Mouse (Mus musculus): ENCODE measurements at regions not wholly inside any gene's neighbourhood (a gene's known extent, or its start where the extent isn't known, plus 50 kb on each side); places are given as distances from the start of the nearest gene placed in this dataset.

DNA sequence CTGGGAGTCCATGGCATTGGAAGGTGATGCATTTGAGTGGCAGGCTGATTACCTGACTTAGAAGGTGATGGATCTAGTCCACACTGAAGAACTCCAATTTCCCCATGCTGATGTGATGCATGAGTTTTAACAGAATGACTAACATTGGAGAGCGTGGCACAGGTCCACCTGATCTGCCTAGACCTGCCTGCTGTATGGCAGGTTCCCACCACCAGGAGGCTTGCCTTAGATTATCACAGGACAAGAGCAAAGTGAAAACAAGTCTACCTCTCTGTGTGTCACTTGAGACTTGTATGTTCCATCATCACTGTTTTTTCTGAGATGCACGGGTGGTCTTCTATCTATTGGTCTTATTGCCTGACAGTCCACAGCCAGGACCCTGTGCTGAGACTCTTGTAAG, 478.3 kb downstream of the Bnc2 start:
- no peaks in the 10 kb centered on the region for H3K9me3 ChIP-seq (replicated peaks)
- H3K4me2 ChIP-seq (replicated peaks), result no peak overlapping the region
- WGBS, result 86% methylated on average over 2 of the region's 2 CpGs
- no peak overlapping the region for H3K9ac ChIP-seq
- H3K27me3 ChIP-seq, result peaks cover 7% of the 10 kb centered on the region; the same call in 1 of the 2 replicates
- no peaks in the 10 kb centered on the region for H3K36me3 ChIP-seq
- no peak overlapping the region for H3K4me3 ChIP-seq
- no peak overlapping the region for H3K27ac ChIP-seq
- peaks cover 17% of the 10 kb centered on the region for H3K4me1 ChIP-seq
- no peak for ATAC-seq (ENCODE audit: low FRiP score)

DNA sequence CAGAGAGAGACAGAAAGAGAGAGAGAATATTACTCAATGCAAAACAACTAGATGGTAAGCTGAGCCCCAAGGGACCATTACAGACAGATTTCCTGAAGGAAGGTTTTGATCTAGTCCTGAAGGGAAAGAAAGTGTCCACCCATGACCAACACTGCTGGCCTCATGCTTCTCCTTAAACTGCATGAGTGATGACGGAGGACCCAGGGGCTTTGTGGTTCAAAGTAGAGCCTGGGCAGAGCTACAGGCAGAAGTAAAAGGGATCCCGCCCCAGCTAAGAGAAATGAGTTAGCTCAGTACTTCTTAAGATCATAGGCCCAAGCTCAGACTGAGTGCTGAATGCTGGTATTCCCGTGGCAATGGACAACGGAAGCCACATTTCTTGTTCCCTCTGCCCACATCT, 476.9 kb downstream of the Bnc2 start:
- Histone ChIP-seq H3K4me3 (no peak overlapping the region), H3K9ac (no peak overlapping the region), H3K27me3 (peaks cover 7% of the 10 kb centered on the region; the same call in 1 of the 2 replicates), H3K4me2 (replicated peaks) (no peak overlapping the region), H3K9me3 (replicated peaks) (no peaks in the 10 kb centered on the region), H3K27ac (no peak overlapping the region), H3K4me1 (peaks cover 30% of the 10 kb centered on the region), H3K36me3 (no peaks in the 10 kb centered on the region)
- 91% methylated on average over 4 of the region's 4 CpGs for WGBS
- ATAC-seq (ENCODE audit: low FRiP score), result no peak

DNA sequence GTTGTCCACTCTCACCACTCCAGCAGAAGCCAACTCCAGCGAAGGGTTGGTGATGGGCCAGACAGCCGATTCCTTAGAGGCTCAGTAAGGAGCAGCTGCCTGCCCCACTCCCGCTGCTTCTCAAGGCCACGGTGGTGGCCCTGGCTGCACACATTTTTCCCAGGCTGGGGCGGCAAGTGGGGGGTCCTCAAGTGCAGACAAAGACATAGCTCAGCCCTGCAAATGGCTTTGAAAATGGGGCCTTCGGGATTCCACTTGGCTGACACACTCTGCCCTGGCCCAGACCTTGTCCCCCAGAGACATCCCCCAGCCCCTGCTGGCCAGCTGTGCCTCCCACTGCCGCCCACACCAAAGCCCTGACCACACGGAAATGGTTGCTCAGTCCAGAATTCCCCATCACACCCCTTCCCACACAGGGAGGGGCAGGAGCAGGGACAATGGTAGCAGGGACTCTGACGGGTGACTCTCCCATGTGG, 475.9 kb downstream of the Bnc2 start:
- no peak overlapping the region for H3K4me3 ChIP-seq
- H3K9ac ChIP-seq, result no peak overlapping the region
- no peak overlapping the region for H3K27ac ChIP-seq
- 33% methylated on average over 9 of the region's 9 CpGs for WGBS
- peak; percentile 20; the same call in 1 of the 2 replicates for ATAC-seq (ENCODE audit: low FRiP score)
- H3K27me3 ChIP-seq, result peaks cover 7% of the 10 kb centered on the region; the same call in 1 of the 2 replicates
- peaks cover 33% of the 10 kb centered on the region for H3K4me1 ChIP-seq
- H3K36me3 ChIP-seq, result no peaks in the 10 kb centered on the region
- H3K4me2 ChIP-seq (replicated peaks), result no peak overlapping the region
- H3K9me3 ChIP-seq (replicated peaks), result no peaks in the 10 kb centered on the region

DNA sequence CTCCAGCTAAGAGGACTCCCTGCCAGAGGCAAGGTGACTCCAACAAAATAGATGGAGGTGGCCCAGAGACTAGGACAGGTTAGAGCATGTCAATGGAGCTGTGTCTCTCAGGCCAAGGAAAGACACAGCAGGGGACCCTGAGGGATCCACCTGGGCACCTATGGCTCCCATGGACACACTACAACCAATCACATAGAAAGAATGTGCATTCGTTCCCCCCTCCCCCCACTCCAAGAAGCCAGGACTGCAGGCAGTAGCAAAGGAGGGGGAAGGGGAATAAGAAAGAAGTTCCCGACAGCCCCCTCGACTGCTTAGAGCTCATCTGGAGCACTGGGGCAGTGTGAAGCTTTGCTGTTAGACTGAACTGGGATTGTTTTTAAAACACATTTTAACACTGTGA, 474.1 kb downstream of the Bnc2 start:
- Histone ChIP-seq H3K4me2 (replicated peaks) (no peak overlapping the region), H3K27me3 (peaks cover 12% of the 10 kb centered on the region; the same call in 1 of the 2 replicates), H3K4me1 (peaks cover 33% of the 10 kb centered on the region), H3K9me3 (replicated peaks) (no peaks in the 10 kb centered on the region), H3K36me3 (no peaks in the 10 kb centered on the region), H3K9ac (no peak overlapping the region), H3K4me3 (no peak overlapping the region), H3K27ac (no peak overlapping the region)
- ATAC-seq (ENCODE audit: low FRiP score), result no peak
- 45% methylated on average over 3 of the region's 3 CpGs for WGBS

DNA sequence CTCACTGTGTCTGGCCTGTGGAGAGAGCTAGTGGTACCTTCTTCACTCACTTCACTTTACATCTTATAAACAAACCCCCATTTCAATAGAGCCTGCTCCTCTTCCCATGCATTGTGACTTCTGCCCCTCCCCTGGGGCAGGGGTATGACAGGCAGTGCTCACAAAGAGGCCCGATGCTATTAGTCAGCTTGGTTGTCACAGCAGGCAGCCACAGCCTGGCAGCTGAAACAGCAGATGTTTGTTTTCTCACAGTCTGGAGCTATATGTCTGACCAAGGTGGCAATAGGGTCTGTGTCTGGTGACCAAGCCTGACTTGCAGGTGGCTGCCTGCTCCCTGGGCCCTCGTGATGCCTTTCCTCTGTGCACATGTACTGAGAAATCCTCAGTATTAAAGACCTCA, 472.8 kb downstream of the Bnc2 start:
- H3K27ac ChIP-seq, result no peak overlapping the region
- WGBS, result 2% methylated on average over 2 of the region's 2 CpGs
- peak; percentile 72 for ATAC-seq (ENCODE audit: low FRiP score)

DNA sequence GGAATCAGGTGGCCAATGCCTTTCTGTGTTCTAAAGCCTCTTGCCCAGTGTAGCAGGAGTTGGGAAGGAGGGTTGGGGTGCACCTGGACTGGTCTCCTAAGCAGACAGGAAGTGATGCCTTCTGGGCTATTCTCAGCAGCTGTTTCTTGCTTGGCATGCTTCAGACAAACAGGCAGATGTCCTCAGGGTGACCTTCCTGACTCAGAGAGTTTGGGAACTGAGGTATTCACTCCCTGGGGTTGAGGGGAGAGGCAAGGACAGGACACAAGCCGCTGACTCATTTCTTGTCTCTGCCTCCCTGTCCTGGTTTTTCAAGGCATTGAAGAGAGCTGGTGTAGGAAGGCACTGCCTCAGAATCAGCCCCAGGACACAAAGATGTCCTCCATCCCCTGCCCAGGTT, 471.4 kb downstream of the Bnc2 start:
- H3K4me2 ChIP-seq (replicated peaks), result no peak overlapping the region
- no peaks in the 10 kb centered on the region for H3K9me3 ChIP-seq (replicated peaks)
- H3K4me3 ChIP-seq, result no peak overlapping the region
- H3K27me3 ChIP-seq, result peaks cover 12% of the 10 kb centered on the region; the same call in 1 of the 2 replicates
- H3K4me1 ChIP-seq, result peaks cover 33% of the 10 kb centered on the region
- no peaks in the 10 kb centered on the region for H3K36me3 ChIP-seq
- no peak for ATAC-seq (ENCODE audit: low FRiP score)
- WGBS, result 76% methylated on average over 1 of the region's 1 CpGs
- no peak overlapping the region for H3K27ac ChIP-seq
- H3K9ac ChIP-seq, result no peak overlapping the region

More for the DNA sequence above, 472.8 kb downstream of the Bnc2 start:
- Histone ChIP-seq H3K9ac (no peak overlapping the region), H3K36me3 (no peaks in the 10 kb centered on the region), H3K4me2 (replicated peaks) (no peak overlapping the region), H3K27me3 (peaks cover 12% of the 10 kb centered on the region; the same call in 1 of the 2 replicates), H3K9me3 (replicated peaks) (no peaks in the 10 kb centered on the region), H3K4me1 (peaks cover 33% of the 10 kb centered on the region), H3K4me3 (no peak overlapping the region)

DNA sequence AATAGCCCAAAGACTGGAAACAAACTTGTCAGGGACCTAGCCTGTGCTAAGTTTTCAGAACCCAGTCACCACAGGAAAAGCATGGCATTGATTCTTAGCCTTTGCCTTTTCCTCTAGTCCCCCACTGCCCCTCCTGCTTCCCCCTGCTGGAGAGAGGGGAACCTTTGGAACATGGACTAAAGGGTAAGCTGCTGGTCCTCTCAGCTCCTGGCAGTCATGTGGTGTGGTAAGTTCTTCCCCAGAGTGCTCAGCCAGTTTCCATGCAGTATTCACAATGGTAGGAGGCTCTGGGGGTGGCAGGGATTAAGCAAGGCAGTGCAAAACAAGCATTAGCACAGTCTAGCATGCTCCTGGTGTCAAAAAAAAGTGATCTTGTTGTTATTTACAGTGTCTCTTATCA, 470.3 kb downstream of the Bnc2 start:
- Histone ChIP-seq H3K4me3 (no peak overlapping the region), H3K36me3 (no peaks in the 10 kb centered on the region), H3K9ac (no peak overlapping the region), H3K4me1 (peaks cover 23% of the 10 kb centered on the region), H3K27ac (no peak overlapping the region), H3K4me2 (replicated peaks) (no peak overlapping the region), H3K27me3 (peaks cover 12% of the 10 kb centered on the region; the same call in 1 of the 2 replicates), H3K9me3 (replicated peaks) (no peaks in the 10 kb centered on the region)
- ATAC-seq (ENCODE audit: low FRiP score), result no peak

DNA sequence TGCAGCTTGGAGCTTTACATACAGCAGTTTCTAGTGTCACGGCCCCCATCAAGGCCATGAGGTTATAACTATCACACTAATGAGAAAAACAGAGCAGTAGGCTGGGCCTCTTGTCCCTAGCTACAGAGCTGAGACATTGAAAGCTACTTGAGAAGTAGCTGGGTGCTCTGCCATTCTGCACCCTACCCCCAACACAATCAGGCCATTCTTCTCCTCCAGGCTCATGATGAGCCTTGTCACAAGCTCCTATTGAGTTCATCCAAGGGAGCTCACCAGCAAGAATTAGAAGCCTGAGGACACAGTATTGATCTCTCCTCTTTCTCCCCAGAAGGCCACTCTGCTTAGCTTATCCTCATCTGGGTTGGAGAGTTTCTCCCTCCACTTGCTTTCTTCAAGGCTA, 466.9 kb downstream of the Bnc2 start:
- H3K4me2 ChIP-seq (replicated peaks), result no peak overlapping the region
- H3K4me1 ChIP-seq, result peaks cover 7% of the 10 kb centered on the region
- no peaks in the 10 kb centered on the region for H3K36me3 ChIP-seq
- WGBS, result 80% methylated on average over 1 of the region's 1 CpGs
- H3K9me3 ChIP-seq (replicated peaks), result no peaks in the 10 kb centered on the region
- no peak overlapping the region for H3K9ac ChIP-seq
- H3K4me3 ChIP-seq, result no peak overlapping the region
- H3K27ac ChIP-seq, result no peak overlapping the region
- ATAC-seq (ENCODE audit: low FRiP score), result no peak
- peaks cover 5% of the 10 kb centered on the region; the same call in 1 of the 2 replicates for H3K27me3 ChIP-seq

DNA sequence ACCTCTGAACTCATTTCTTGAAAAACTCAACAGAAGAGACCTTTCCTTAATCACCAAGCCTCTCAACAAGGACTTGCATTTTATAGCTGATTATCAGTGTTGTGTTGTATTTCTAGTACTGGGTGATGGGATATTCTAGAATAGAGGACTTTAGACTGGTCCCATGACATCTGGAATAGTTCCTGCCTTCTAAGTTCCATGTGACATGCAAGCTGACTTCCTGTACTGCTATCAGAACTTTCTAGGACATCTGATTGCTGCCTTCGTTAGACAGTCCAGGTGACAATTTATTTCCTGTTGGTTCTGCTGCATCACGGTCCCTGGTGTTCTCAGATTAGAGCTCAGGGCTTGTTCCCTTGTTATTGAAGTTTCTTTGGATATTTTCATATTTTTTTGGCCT, 465.5 kb downstream of the Bnc2 start:
- Histone ChIP-seq H3K4me2 (replicated peaks) (no peak overlapping the region), H3K9me3 (replicated peaks) (no peaks in the 10 kb centered on the region), H3K27ac (no peak overlapping the region), H3K4me3 (no peak overlapping the region), H3K9ac (no peak overlapping the region), H3K36me3 (no peaks in the 10 kb centered on the region), H3K27me3 (peaks cover 4% of the 10 kb centered on the region; the same call in 1 of the 2 replicates), H3K4me1 (peaks cover 4% of the 10 kb centered on the region; the same call in 1 of the 2 replicates)
- 87% methylated on average over 2 of the region's 2 CpGs for WGBS
- ATAC-seq (ENCODE audit: low FRiP score), result no peak

DNA sequence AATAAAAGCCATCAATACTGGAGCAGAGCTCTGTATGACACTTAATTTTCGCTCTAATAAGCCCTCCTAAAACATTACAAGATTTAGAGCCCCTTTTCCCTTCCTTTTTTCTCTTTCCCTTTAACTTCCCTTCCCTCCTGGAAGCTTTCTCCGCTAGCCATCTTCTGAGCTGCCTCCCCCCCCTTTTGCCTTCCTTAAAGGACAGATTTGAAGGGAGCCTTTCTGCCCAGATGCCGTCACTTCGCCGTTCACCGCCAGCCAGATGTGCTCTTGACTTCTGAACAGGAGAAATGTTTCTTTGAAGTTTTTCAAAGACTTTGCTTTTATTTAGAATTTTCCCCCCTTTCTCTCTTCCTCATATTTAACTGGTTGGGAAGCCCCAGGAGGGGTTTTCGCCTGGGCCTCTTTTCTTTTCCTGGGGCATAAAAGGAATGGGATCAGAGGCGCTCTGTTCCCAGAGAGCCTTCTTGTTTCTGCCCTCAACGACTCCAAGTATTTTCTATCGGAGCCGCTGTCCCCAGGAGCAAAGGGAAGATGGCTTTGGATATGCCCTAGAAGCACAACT, 463.7 kb downstream of the Bnc2 start:
- H3K4me3 ChIP-seq, result no peak overlapping the region
- H3K36me3 ChIP-seq, result no peaks in the 10 kb centered on the region
- 0 out of 2 replicates have a peak overlapping the region, but pooled peaks have one; percentile 1 for H3K27ac ChIP-seq
- ATAC-seq (ENCODE audit: low FRiP score), result no peak
- no peaks in the 10 kb centered on the region for H3K27me3 ChIP-seq
- H3K9ac ChIP-seq, result no peak overlapping the region
- no peaks in the 10 kb centered on the region for H3K9me3 ChIP-seq (replicated peaks)
- WGBS, result 29% methylated on average over 11 of the region's 11 CpGs
- H3K4me2 ChIP-seq (replicated peaks), result no peak overlapping the region
- peaks cover 4% of the 10 kb centered on the region; the same call in 1 of the 2 replicates for H3K4me1 ChIP-seq

DNA sequence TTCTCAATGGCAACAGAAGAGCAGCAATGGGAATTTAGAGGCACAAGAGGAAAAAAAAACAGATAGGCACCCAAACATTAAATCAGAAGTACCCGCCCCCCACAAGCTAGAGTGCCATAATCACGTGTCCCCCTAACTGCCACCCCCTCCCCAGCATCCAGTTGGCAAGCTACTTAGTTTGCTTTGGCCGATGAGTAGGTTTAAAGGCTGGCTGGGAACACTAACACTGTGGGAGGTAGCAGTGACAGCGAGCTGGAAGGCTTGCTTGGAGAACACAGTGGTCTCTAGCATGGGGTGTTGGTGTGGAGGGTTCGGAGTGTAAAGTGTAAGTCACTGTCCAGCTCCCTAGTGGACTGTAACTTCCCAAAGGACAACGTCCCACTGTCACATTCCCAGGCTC, 463.1 kb downstream of the Bnc2 start:
- 58% methylated on average over 6 of the region's 6 CpGs for WGBS
- Histone ChIP-seq H3K27ac (no peak overlapping the region), H3K4me2 (replicated peaks) (no peak overlapping the region), H3K36me3 (no peaks in the 10 kb centered on the region), H3K4me3 (no peak overlapping the region), H3K27me3 (no peaks in the 10 kb centered on the region), H3K9ac (no peak overlapping the region), H3K4me1 (peaks cover 4% of the 10 kb centered on the region; the same call in 1 of the 2 replicates), H3K9me3 (replicated peaks) (no peaks in the 10 kb centered on the region)
- ATAC-seq (ENCODE audit: low FRiP score), result no peak

DNA sequence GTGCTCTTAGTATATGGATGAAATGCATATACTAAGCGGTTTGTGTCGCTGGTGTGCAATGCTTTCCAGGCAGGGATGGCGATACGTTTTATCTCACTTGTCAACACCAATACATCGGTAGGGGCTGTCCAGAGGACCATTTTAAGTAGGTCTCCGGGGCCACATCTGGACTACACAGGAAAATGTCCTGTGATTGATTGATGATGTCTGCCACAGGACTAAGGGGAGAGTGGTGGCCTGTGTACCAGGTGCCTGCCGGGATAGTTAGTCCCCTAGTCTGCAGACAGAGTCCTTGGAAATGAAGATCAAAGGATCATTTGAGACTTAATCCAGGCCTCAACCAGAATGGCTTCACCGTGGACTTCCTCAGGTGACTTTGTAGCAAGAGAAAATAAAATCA, 460.6 kb downstream of the Bnc2 start:
- WGBS, result 80% methylated on average over 8 of the region's 8 CpGs
- no peak for ATAC-seq (ENCODE audit: low FRiP score)
- H3K4me1 ChIP-seq, result peaks cover 4% of the 10 kb centered on the region; the same call in 1 of the 2 replicates

DNA sequence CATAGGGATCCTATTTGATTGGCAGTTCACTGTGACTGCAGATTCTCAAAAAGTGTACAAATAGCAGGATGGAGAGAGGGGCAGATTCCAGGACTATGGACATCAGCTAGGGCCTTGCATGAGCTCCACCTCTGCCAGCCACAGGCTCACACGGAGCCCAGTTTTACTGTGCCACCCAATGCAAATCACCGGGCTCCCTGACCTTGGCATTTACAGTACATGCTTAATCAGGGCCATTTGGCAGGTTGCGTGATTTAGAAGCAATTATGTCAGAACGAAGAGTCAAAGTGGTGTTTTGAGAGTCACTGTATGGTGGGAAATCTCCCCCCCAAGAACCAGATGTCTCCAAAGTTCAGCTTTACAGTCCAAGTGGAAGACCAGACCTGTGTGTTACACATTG, 456.1 kb downstream of the Bnc2 start:
- 90% methylated on average over 4 of the region's 4 CpGs for WGBS
- ATAC-seq (ENCODE audit: low FRiP score), result no peak
- no peak overlapping the region for H3K4me3 ChIP-seq
- H3K9me3 ChIP-seq (replicated peaks), result no peaks in the 10 kb centered on the region
- no peak overlapping the region for H3K4me2 ChIP-seq (replicated peaks)
- no peak overlapping the region for H3K27ac ChIP-seq
- H3K9ac ChIP-seq, result no peak overlapping the region
- no peaks in the 10 kb centered on the region for H3K36me3 ChIP-seq
- H3K4me1 ChIP-seq, result peaks cover 8% of the 10 kb centered on the region; the same call in 1 of the 2 replicates
- H3K27me3 ChIP-seq, result no peaks in the 10 kb centered on the region

More for the DNA sequence above, 460.6 kb downstream of the Bnc2 start:
- Histone ChIP-seq H3K36me3 (no peaks in the 10 kb centered on the region), H3K4me2 (replicated peaks) (no peak overlapping the region), H3K27ac (no peak overlapping the region), H3K27me3 (no peaks in the 10 kb centered on the region), H3K4me3 (no peak overlapping the region), H3K9me3 (replicated peaks) (no peaks in the 10 kb centered on the region), H3K9ac (no peak overlapping the region)

All from hindbrain, embryonic 12.5 days (tissue).